Mouse (Mus musculus): ENCODE data around the gene Slc9c1. TPM values are rescaled to one million over a fixed set of nuclear protein-coding genes. Genes with fewer than 3 reads are reported as not detected.

Slc9c1 gene
- polyA plus RNA-seq, 1 experiment from 2014 or later, result not detected

GRCm38 (mm10) chr16:45643944-45644343 lies 108.8 kb downstream of the Slc9c1 start:
- Histone ChIP-seq H3K4me1 (ENCODE audit: control insufficient read depth in 2 of 2, insufficient read depth in 2 of 2, low read length in 2 of 2) (no peaks in the 10 kb centered on the region), H3K4me2 (ENCODE audit: low read length) (no peak overlapping the region), H3K9me3 (ENCODE audit: control insufficient read depth, low read length) (no peaks in the 10 kb centered on the region), H3K27ac (replicated peaks in 1 of 2; ENCODE audit: control insufficient read depth in 1 of 2, insufficient read depth in 1 of 2, low read depth in 2 of 2, low read length in 2 of 2) (no peak overlapping the region), H3K36me3 (ENCODE audit: control insufficient read depth, insufficient read depth, low read length) (no peaks in the 10 kb centered on the region), H3K9ac (ENCODE audit: low read length) (no peak overlapping the region), H3K27me3 (ENCODE audit: control insufficient read depth, insufficient read depth, low read length) (no peaks in the 10 kb centered on the region), H3K4me3 (ENCODE audit: control insufficient read depth in 1 of 2, insufficient read depth in 1 of 2, low read depth in 1 of 2, low read length in 2 of 2) (no peak overlapping the region)
- no peak for ATAC-seq (ENCODE audit: insufficient number of reproducible peaks, insufficient read depth, low FRiP score, low read depth)
- 79% methylated on average over 3 of the region's 3 CpGs for WGBS

- H3K9me3 ChIP-seq (ENCODE audit: control insufficient read depth, low read length), result no peaks in the 10 kb centered on the region
- H3K27ac ChIP-seq (replicated peaks in 1 of 2; ENCODE audit: control insufficient read depth in 1 of 2, insufficient read depth in 1 of 2, low read depth in 2 of 2, low read length in 2 of 2), result no peak overlapping the region
- 44% methylated on average over 6 of the region's 6 CpGs for WGBS
- H3K4me1 ChIP-seq (ENCODE audit: control insufficient read depth in 2 of 2, insufficient read depth in 2 of 2, low read length in 2 of 2), result no peaks in the 10 kb centered on the region
- no peaks in the 10 kb centered on the region for H3K27me3 ChIP-seq (ENCODE audit: control insufficient read depth, insufficient read depth, low read length)
- H3K4me2 ChIP-seq (ENCODE audit: low read length), result no peak overlapping the region
- ATAC-seq (ENCODE audit: insufficient number of reproducible peaks, insufficient read depth, low FRiP score, low read depth), result no peak
- no peak overlapping the region for H3K9ac ChIP-seq (ENCODE audit: low read length)
- H3K36me3 ChIP-seq (ENCODE audit: control insufficient read depth, insufficient read depth, low read length), result no peaks in the 10 kb centered on the region
- H3K4me3 ChIP-seq (ENCODE audit: control insufficient read depth in 1 of 2, insufficient read depth in 1 of 2, low read depth in 1 of 2, low read length in 2 of 2), result no peak overlapping the region
Measured at GRCm38 (mm10) chr16:45644380-45644779, 109.3 kb downstream of the Slc9c1 start.

GRCm38 (mm10) chr16:45651497-45651896 lies 116.4 kb downstream of the Slc9c1 start:
- WGBS, result 56% methylated on average over 2 of the region's 2 CpGs
- H3K27ac ChIP-seq (replicated peaks in 1 of 2; ENCODE audit: control insufficient read depth in 1 of 2, insufficient read depth in 1 of 2, low read depth in 2 of 2, low read length in 2 of 2), result no peak overlapping the region
- H3K4me3 ChIP-seq (ENCODE audit: control insufficient read depth in 1 of 2, insufficient read depth in 1 of 2, low read depth in 1 of 2, low read length in 2 of 2), result no peak overlapping the region
- H3K36me3 ChIP-seq (ENCODE audit: control insufficient read depth, insufficient read depth, low read length), result no peaks in the 10 kb centered on the region
- no peak overlapping the region for H3K9ac ChIP-seq (ENCODE audit: low read length)
- ATAC-seq (ENCODE audit: insufficient number of reproducible peaks, insufficient read depth, low FRiP score, low read depth), result no peak
- H3K27me3 ChIP-seq (ENCODE audit: control insufficient read depth, insufficient read depth, low read length), result peaks cover 6% of the 10 kb centered on the region; the same call in 1 of the 2 replicates
- no peaks in the 10 kb centered on the region for H3K9me3 ChIP-seq (ENCODE audit: control insufficient read depth, low read length)
- peaks cover 7% of the 10 kb centered on the region in 2 experiments; a peak in 2 of 4 replicates for H3K4me1 ChIP-seq (ENCODE audit: control insufficient read depth in 2 of 2, insufficient read depth in 2 of 2, low read length in 2 of 2)
- no peak overlapping the region for H3K4me2 ChIP-seq (ENCODE audit: low read length)

GRCm38 (mm10) chr16:45653009-45653933 lies 118.2 kb downstream of the Slc9c1 start:
- no peaks in the 10 kb centered on the region for H3K9me3 ChIP-seq (ENCODE audit: control insufficient read depth, low read length)
- peaks cover 6% of the 10 kb centered on the region; the same call in 1 of the 2 replicates for H3K27me3 ChIP-seq (ENCODE audit: control insufficient read depth, insufficient read depth, low read length)
- no peak overlapping the region for H3K27ac ChIP-seq (replicated peaks in 1 of 2; ENCODE audit: control insufficient read depth in 1 of 2, insufficient read depth in 1 of 2, low read depth in 2 of 2, low read length in 2 of 2)
- peak overlapping the region; percentile 54 for H3K9ac ChIP-seq (ENCODE audit: low read length)
- 9% methylated on average over 17 of the region's 17 CpGs for WGBS
- H3K4me3 ChIP-seq (ENCODE audit: control insufficient read depth in 1 of 2, insufficient read depth in 1 of 2, low read depth in 1 of 2, low read length in 2 of 2), result peak overlapping the region; percentile 39 to 43
- peak overlapping the region; percentile 87 for H3K4me2 ChIP-seq (ENCODE audit: low read length)
- ATAC-seq (ENCODE audit: insufficient number of reproducible peaks, insufficient read depth, low FRiP score, low read depth), result no peak; the same call in 1 of the 2 replicates
- peaks cover 7% of the 10 kb centered on the region in 2 experiments; a peak in 2 of 4 replicates for H3K4me1 ChIP-seq (ENCODE audit: control insufficient read depth in 2 of 2, insufficient read depth in 2 of 2, low read length in 2 of 2)
- H3K36me3 ChIP-seq (ENCODE audit: control insufficient read depth, insufficient read depth, low read length), result no peaks in the 10 kb centered on the region

- ATAC-seq (ENCODE audit: insufficient number of reproducible peaks, insufficient read depth, low FRiP score, low read depth), result no peak
- Histone ChIP-seq H3K9ac (ENCODE audit: low read length) (peak within 1 kb of the TSS; percentile 54), H3K4me3 (ENCODE audit: control insufficient read depth in 1 of 2, insufficient read depth in 1 of 2, low read depth in 1 of 2, low read length in 2 of 2) (peak within 1 kb of the TSS; percentile 39 to 43), H3K4me1 (ENCODE audit: control insufficient read depth in 2 of 2, insufficient read depth in 2 of 2, low read length in 2 of 2) (peaks cover 7% of the 10 kb centered on the region in 2 experiments; a peak in 2 of 4 replicates), H3K27ac (replicated peaks in 1 of 2; ENCODE audit: control insufficient read depth in 1 of 2, insufficient read depth in 1 of 2, low read depth in 2 of 2, low read length in 2 of 2) (no peak within 1 kb of the TSS), H3K27me3 (ENCODE audit: control insufficient read depth, insufficient read depth, low read length) (peaks cover 6% of the 10 kb centered on the region; the same call in 1 of the 2 replicates), H3K9me3 (ENCODE audit: control insufficient read depth, low read length) (no peaks in the 10 kb centered on the region), H3K36me3 (ENCODE audit: control insufficient read depth, insufficient read depth, low read length) (no peaks in the 10 kb centered on the region), H3K4me2 (ENCODE audit: low read length) (peak within 1 kb of the TSS; percentile 87)
- WGBS, result 5% methylated on average over 20 of the region's 20 CpGs
Measured at GRCm38 (mm10) chr16:45653934-45654332, 118.8 kb downstream of the Slc9c1 start, which contains the start of gene BC016579. Gene BC016579 (minus strand): TSS chr16:45654068.

- Histone ChIP-seq H3K4me2 (ENCODE audit: low read length) (peak overlapping the region; percentile 87), H3K9me3 (ENCODE audit: control insufficient read depth, low read length) (no peaks in the 10 kb centered on the region), H3K27ac (replicated peaks in 1 of 2; ENCODE audit: control insufficient read depth in 1 of 2, insufficient read depth in 1 of 2, low read depth in 2 of 2, low read length in 2 of 2) (no peak overlapping the region), H3K4me1 (ENCODE audit: control insufficient read depth in 2 of 2, insufficient read depth in 2 of 2, low read length in 2 of 2) (peaks cover 7% of the 10 kb centered on the region in 2 experiments; a peak in 2 of 4 replicates), H3K27me3 (ENCODE audit: control insufficient read depth, insufficient read depth, low read length) (peaks cover 6% of the 10 kb centered on the region; the same call in 1 of the 2 replicates), H3K9ac (ENCODE audit: low read length) (no peak overlapping the region), H3K4me3 (ENCODE audit: control insufficient read depth in 1 of 2, insufficient read depth in 1 of 2, low read depth in 1 of 2, low read length in 2 of 2) (no peak overlapping the region; a peak in 1 of 4 replicates), H3K36me3 (ENCODE audit: control insufficient read depth, insufficient read depth, low read length) (no peaks in the 10 kb centered on the region)
- ATAC-seq (ENCODE audit: insufficient number of reproducible peaks, insufficient read depth, low FRiP score, low read depth), result no peak
- 64% methylated on average over 9 of the region's 9 CpGs for WGBS
Measured at GRCm38 (mm10) chr16:45654465-45654864, 119.4 kb downstream of the Slc9c1 start.
